Mouse (Mus musculus) forebrain, embryonic 12.5 days (tissue): Measurements from ENCODE around the gene Nudt2. TPM values are rescaled to one million over a fixed set of nuclear protein-coding genes. Genes with fewer than 3 reads are reported as not detected.

Experiments used
- ATAC-seq: fragments of 200-750 bp; cut with Nextera tagmentation; 2 replicates; pipeline ENCODE4 v1.8.0; 2017; ENCODE audit warnings: moderate TSS enrichment; ENCODE audit not compliant: low FRiP score
- H3K27ac ChIP-seq: fragments of 300-500 bp; sonication (generic); 2 replicates; pipeline ENCODE4 v1.5.1; 2016; ENCODE audit warnings: mild to moderate bottlenecking
- H3K27me3 ChIP-seq: fragments of 300-500 bp; sonication (generic); 2 replicates; pipeline ENCODE4 v1.6.1; 2016; ENCODE audit warnings: mild to moderate bottlenecking
- H3K36me3 ChIP-seq: fragments of 300-500 bp; sonication (generic); replicated peaks from 2 replicates; pipeline ENCODE4 v1.6.1; 2016; ENCODE audit warnings: mild to moderate bottlenecking
- H3K4me1 ChIP-seq: fragments of 300-500 bp; sonication (generic); 2 replicates; pipeline ENCODE4 v1.6.1; 2016
- H3K4me2 ChIP-seq: fragments of 300-500 bp; sonication (generic); 2 replicates; pipeline ENCODE4 v1.6.1; 2016; ENCODE audit warnings: mild to moderate bottlenecking, moderate library complexity
- H3K4me3 ChIP-seq: fragments of 300-500 bp; sonication (generic); replicated peaks from 2 replicates; pipeline ENCODE4 v1.5.1; 2016; ENCODE audit warnings: mild to moderate bottlenecking
- H3K9ac ChIP-seq: fragments of 300-500 bp; sonication (generic); 2 replicates; pipeline ENCODE4 v1.6.1; 2016; ENCODE audit warnings: mild to moderate bottlenecking
- H3K9me3 ChIP-seq: fragments of 300-500 bp; sonication (generic); 2 replicates; pipeline ENCODE4 v1.6.1; 2016
- WGBS: fragments of 180-500 bp; shearing (Covaris S2); methylation state at CpG from one replicate; pipeline ENCODE4 v1.1.7; 2016; 5-methylcytosine and 5-hydroxymethylcytosine counted together
- polyA plus RNA-seq: library from polyadenylated mRNA; unstranded; fragments of >200 nt; fragmentation: Nextera tagmentation; extraction: Ambion mirVana; gene quantifications from 2 replicates; pipeline ENCODE4 v1.2.1, GENCODE M21; 2016

The Nudt2 gene
- polyA plus RNA-seq, 1 experiment from 2014 or later: 64.0 TPM

DNA sequence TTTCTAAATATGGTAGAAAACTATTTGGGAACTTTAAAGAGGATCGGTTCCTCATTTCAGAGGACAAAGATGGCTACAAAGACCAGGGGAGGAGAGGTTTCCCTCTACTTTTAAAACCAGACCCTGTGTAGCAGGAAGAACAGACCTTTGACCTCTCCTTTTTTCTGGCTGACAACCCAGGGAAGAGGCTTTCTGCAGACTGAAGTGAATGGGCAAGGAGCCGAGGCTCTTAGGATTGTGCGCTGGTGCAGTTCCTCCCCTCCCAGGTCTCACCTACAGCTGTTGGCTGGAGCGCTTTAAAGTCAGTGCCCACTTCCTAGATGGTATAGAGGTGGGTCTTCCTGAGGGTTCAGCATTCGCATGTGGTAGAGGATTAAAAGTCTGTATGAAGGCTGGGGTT is 32.1 kb downstream of the Nudt2 start:
- ATAC-seq: no peak
- H3K4me1 ChIP-seq: peaks cover 26% of the 10 kb centered on the region
- H3K9ac ChIP-seq: no peak overlapping the region
- H3K36me3 ChIP-seq: no peaks in the 10 kb centered on the region
- H3K27ac ChIP-seq: no peak overlapping the region
- H3K4me3 ChIP-seq: no peak overlapping the region
- no peaks in the 10 kb centered on the region for H3K9me3 ChIP-seq
- H3K27me3 ChIP-seq: peaks cover 74% of the 10 kb centered on the region
- H3K4me2 ChIP-seq: no peak overlapping the region
- WGBS: 47% methylated on average over 5 of the region's 5 CpGs

- Histone ChIP-seq H3K9ac (peak overlapping the region; percentile 17; the same call in 1 of the 2 replicates), H3K36me3 (no peaks in the 10 kb centered on the region), H3K4me3 (peak overlapping the region; percentile 39), H3K27me3 (peaks cover 80% of the 10 kb centered on the region), H3K4me1 (peaks cover 32% of the 10 kb centered on the region), H3K27ac (no peak overlapping the region), H3K9me3 (no peaks in the 10 kb centered on the region), H3K4me2 (peak overlapping the region; percentile 55)
- ATAC-seq: 0 out of 2 replicates have a peak, but pooled peaks have one; percentile 21
- 2% methylated on average over 34 of the region's 34 CpGs for WGBS
Measured at GRCm38 (mm10) chr4:41497579-41497978, 32.6 kb downstream of the Nudt2 start.

GRCm38 (mm10) chr4:41497995-41498845 is 33.3 kb downstream of the Nudt2 start:
- no peak for ATAC-seq

DNA sequence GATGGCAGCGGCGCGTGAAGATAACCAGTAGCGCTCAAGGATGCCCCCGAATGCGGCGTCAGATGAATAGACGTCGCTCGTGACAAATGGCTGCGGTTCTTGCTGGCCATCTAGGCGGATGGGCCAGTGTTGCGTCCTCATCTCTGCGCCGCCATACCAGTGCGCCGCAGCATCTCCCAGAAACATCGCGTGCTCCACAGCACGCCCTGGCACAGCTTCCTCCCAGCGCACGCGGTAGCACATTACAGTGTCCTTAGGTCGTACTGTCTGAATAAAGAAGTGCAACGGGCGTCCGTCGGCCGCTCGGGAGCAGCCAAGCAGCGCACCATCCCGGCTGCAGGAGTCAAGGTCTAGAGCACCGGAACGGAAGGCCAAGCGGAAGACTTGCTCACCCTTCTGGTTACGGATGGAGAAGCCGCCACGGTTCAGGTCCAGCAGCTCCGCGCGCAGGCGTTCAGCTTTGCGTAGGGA is 34.0 kb downstream of the Nudt2 start:
- WGBS: 4% methylated on average over 43 of the region's 43 CpGs
- peaks cover 82% of the 10 kb centered on the region for H3K27me3 ChIP-seq
- peaks cover 39% of the 10 kb centered on the region for H3K4me1 ChIP-seq
- no peaks in the 10 kb centered on the region for H3K36me3 ChIP-seq
- ATAC-seq: no peak
- no peak overlapping the region for H3K27ac ChIP-seq
- H3K9ac ChIP-seq: peak overlapping the region; percentile 44
- peak overlapping the region; percentile 55 for H3K4me2 ChIP-seq
- peak overlapping the region; percentile 39 for H3K4me3 ChIP-seq
- no peaks in the 10 kb centered on the region for H3K9me3 ChIP-seq

More at GRCm38 (mm10) chr4:41497995-41498845, 33.3 kb downstream of the Nudt2 start:
- peak overlapping the region; percentile 17; the same call in 1 of the 2 replicates for H3K9ac ChIP-seq
- H3K27ac ChIP-seq: no peak overlapping the region
- H3K4me1 ChIP-seq: peaks cover 38% of the 10 kb centered on the region
- 6% methylated on average over 72 of the region's 72 CpGs for WGBS
- peaks cover 82% of the 10 kb centered on the region for H3K27me3 ChIP-seq
- H3K36me3 ChIP-seq: no peaks in the 10 kb centered on the region
- no peaks in the 10 kb centered on the region for H3K9me3 ChIP-seq
- H3K4me2 ChIP-seq: peak overlapping the region; percentile 55
- H3K4me3 ChIP-seq: peak overlapping the region; percentile 39

- 59% methylated on average over 8 of the region's 8 CpGs for WGBS
- ATAC-seq: no peak
- Histone ChIP-seq H3K36me3 (no peaks in the 10 kb centered on the region), H3K27ac (no peak overlapping the region), H3K4me3 (no peak overlapping the region), H3K4me2 (no peak overlapping the region), H3K4me1 (peaks cover 39% of the 10 kb centered on the region), H3K9ac (no peak overlapping the region), H3K27me3 (peaks cover 82% of the 10 kb centered on the region), H3K9me3 (no peaks in the 10 kb centered on the region)
Measured at GRCm38 (mm10) chr4:41499619-41500018, 34.7 kb downstream of the Nudt2 start.

DNA sequence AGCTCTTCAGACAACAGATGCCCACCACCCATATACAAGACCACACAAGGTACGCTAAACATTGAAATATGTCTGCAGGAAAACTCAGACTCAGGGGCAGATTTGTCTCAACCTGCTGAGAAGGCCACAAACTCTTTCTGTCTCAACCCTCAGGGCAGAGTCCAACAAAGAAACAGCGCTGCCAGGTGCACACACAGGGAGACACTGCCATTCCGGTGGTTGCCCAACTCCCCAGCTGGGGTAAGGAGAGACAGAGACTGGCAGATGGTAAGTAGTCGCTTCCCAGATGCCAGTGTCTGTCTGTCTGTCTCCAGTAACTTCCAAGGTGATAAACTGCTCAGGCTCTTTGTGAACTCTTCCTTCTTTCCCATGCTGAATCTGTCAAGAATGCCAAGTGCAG is 35.8 kb downstream of the Nudt2 start:
- H3K4me1 ChIP-seq: peaks cover 39% of the 10 kb centered on the region
- no peak overlapping the region for H3K4me3 ChIP-seq
- H3K27ac ChIP-seq: no peak overlapping the region
- H3K9ac ChIP-seq: no peak overlapping the region
- no peak for ATAC-seq
- 70% methylated on average over 4 of the region's 4 CpGs for WGBS
- no peak overlapping the region for H3K4me2 ChIP-seq
- no peaks in the 10 kb centered on the region for H3K36me3 ChIP-seq
- no peaks in the 10 kb centered on the region for H3K9me3 ChIP-seq
- H3K27me3 ChIP-seq: peaks cover 73% of the 10 kb centered on the region

DNA sequence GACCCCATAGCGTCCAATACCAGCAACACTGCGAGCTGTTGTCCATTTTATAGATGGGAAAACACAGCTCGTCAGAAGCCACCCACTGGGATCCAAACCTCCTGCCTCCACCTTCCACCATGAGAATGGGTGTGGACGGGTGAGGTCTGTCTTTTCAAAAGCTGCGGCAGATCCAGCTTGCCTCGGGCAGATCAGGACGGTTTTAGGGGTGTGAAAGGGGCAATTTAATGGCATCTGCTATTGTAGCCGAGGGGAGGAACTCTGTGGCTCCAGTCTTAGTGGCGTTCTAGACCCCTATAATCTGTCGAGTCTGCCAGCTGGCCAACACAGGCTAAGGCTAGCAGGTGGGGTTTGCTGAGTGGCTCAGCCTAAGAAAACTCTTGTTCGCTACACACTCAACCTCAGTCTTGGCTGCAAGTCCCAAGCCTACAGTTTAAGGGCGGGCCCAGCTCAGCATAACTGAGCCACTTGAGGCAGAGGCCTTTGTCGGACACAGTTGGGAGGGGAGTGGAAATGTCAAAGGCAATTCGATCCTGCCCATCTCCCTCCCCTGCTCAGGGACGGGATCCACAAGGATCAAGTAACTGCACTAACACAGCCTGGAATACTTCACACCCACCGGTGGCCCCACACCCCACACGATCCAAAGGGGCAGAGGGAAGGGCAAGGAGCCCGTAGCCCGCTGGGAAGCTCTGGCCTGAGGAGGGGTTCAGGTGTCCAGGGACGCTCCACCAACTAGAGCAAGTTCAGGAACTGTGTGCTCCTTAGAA is 37.4 kb downstream of the Nudt2 start:
- Histone ChIP-seq H3K9ac (peak overlapping the region; percentile 56), H3K27ac (peak overlapping the region; percentile 50; the same call in 1 of the 2 replicates), H3K4me1 (peaks cover 51% of the 10 kb centered on the region), H3K4me3 (peak overlapping the region; percentile 42), H3K4me2 (peak overlapping the region; percentile 72), H3K36me3 (no peaks in the 10 kb centered on the region), H3K27me3 (peaks cover 64% of the 10 kb centered on the region), H3K9me3 (no peaks in the 10 kb centered on the region)
- WGBS: 8% methylated on average over 20 of the region's 20 CpGs
- ATAC-seq: peak; percentile 27

DNA sequence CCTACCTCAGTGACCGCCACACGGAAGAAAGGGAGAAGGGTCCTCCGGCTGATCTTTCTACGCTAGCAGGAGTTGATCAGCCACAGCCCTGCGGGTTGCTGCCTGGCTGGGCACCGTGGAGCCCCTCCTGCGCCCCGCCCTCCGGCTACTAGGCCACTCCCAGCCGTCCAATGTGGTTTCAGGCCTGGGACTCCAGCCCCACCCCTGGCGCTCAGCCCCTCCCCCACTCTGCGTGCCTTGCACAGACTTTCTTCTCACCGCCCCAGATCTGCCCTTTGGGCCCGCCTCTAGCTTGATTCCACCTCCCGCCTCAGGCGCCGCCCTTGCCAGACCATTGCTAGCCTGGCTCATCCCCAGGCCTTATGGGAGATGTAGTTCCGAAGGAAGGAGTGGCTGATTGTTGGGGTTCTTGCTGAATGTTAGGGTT is 38.0 kb downstream of the Nudt2 start, which contains the start of gene AI464131:
Gene AI464131 (minus strand): TSS at position 91 of the 427 bp plus-strand sequence.
- no peaks in the 10 kb centered on the region for H3K36me3 ChIP-seq
- H3K27ac ChIP-seq: peak within 1 kb of the TSS; percentile 50; the same call in 1 of the 2 replicates
- H3K9ac ChIP-seq: peak within 1 kb of the TSS; percentile 56
- ATAC-seq: peak; percentile 88
- H3K9me3 ChIP-seq: no peaks in the 10 kb centered on the region
- peaks cover 58% of the 10 kb centered on the region for H3K27me3 ChIP-seq
- peak within 1 kb of the TSS; percentile 42 for H3K4me3 ChIP-seq
- 1% methylated on average over 15 of the region's 18 CpGs for WGBS
- H3K4me1 ChIP-seq: peaks cover 49% of the 10 kb centered on the region
- peak within 1 kb of the TSS; percentile 72 for H3K4me2 ChIP-seq

- H3K4me3 ChIP-seq: no peak overlapping the region
- peaks cover 53% of the 10 kb centered on the region for H3K27me3 ChIP-seq
- no peak for ATAC-seq
- no peak overlapping the region for H3K9ac ChIP-seq
- no peak overlapping the region for H3K27ac ChIP-seq
- peaks cover 36% of the 10 kb centered on the region for H3K4me1 ChIP-seq
- no peaks in the 10 kb centered on the region for H3K9me3 ChIP-seq
- no peaks in the 10 kb centered on the region for H3K36me3 ChIP-seq
- 74% methylated on average over 5 of the region's 5 CpGs for WGBS
- no peak overlapping the region for H3K4me2 ChIP-seq
Measured at GRCm38 (mm10) chr4:41504325-41504724, 39.4 kb downstream of the Nudt2 start.

- no peaks in the 10 kb centered on the region for H3K9me3 ChIP-seq
- H3K27me3 ChIP-seq: peaks cover 50% of the 10 kb centered on the region
- 50% methylated on average over 11 of the region's 11 CpGs for WGBS
- no peak overlapping the region for H3K9ac ChIP-seq
- no peak overlapping the region for H3K27ac ChIP-seq
- ATAC-seq: no peak
- no peak overlapping the region for H3K4me2 ChIP-seq
- H3K36me3 ChIP-seq: no peaks in the 10 kb centered on the region
- no peak overlapping the region for H3K4me3 ChIP-seq
- peaks cover 36% of the 10 kb centered on the region for H3K4me1 ChIP-seq
Measured at GRCm38 (mm10) chr4:41505131-41505551, 40.2 kb downstream of the Nudt2 start.

- Histone ChIP-seq H3K27ac (peak overlapping the region; percentile 74), H3K27me3 (peaks cover 43% of the 10 kb centered on the region), H3K4me3 (peak overlapping the region; percentile 53; the same call in 1 of the 2 replicates), H3K4me1 (peaks cover 36% of the 10 kb centered on the region), H3K4me2 (peak overlapping the region; percentile 84), H3K9me3 (no peaks in the 10 kb centered on the region), H3K36me3 (no peaks in the 10 kb centered on the region), H3K9ac (no peak overlapping the region)
- no peak for ATAC-seq
- WGBS: 9% methylated on average over 13 of the region's 13 CpGs
Measured at GRCm38 (mm10) chr4:41506156-41506555, 41.2 kb downstream of the Nudt2 start.

- Histone ChIP-seq H3K36me3 (no peaks in the 10 kb centered on the region), H3K9me3 (no peaks in the 10 kb centered on the region), H3K9ac (peak overlapping the region; percentile 77), H3K4me2 (peak overlapping the region; percentile 84), H3K4me3 (peak overlapping the region; percentile 53), H3K27me3 (peaks cover 35% of the 10 kb centered on the region), H3K4me1 (peaks cover 31% of the 10 kb centered on the region), H3K27ac (peak overlapping the region; percentile 74)
- peak; percentile 87 for ATAC-seq
- WGBS: under 1% methylated on average over 29 of the region's 29 CpGs
Measured at GRCm38 (mm10) chr4:41506906-41507305, 42.0 kb downstream of the Nudt2 start.
